Mouse (Mus musculus): ENCODE measurements at regions not wholly inside any gene's neighbourhood (a gene's known extent, or its start where the extent isn't known, plus 50 kb on each side); places are given as distances from the start of the nearest gene placed in this dataset. TPM values are rescaled to one million over a fixed set of nuclear protein-coding genes. Genes with fewer than 3 reads are reported as not detected.

DNA sequence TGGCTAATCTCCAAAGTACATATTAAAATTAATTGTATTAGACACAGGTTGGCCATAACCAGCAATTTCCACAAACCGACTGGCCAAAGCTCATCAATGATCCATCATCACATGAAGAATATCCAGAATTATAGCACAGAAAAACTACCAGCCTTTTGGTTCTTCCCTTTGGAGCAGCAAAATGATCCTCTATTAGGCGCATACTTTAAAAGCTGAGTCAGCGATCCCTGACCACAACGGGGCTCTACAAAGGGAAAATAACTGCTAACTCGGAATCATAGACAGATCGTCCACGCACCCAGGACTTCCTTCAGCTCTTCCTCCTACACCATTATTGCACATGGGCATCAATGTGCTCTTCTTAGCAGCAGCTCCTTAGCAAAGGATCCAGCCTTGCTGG is 85.6 kb upstream of the Paip1 start:
- H3K9ac ChIP-seq = no peak overlapping the region
- no peak overlapping the region for H3K27ac ChIP-seq (replicated peaks)
- H3K4me1 ChIP-seq (replicated peaks) = no peaks in the 10 kb centered on the region
- no peak overlapping the region for H3K4me3 ChIP-seq
- H3K36me3 ChIP-seq = peaks cover 15% of the 10 kb centered on the region
- H3K27me3 ChIP-seq = no peaks in the 10 kb centered on the region
- no peak for ATAC-seq (ENCODE audit: low read depth)
- 92% methylated on average over 7 of the region's 7 CpGs for WGBS
- H3K4me2 ChIP-seq = no peak overlapping the region
- no peaks in the 10 kb centered on the region for H3K9me3 ChIP-seq

- Histone ChIP-seq H3K4me2 (no peak overlapping the region), H3K4me3 (no peak overlapping the region), H3K36me3 (peaks cover 18% of the 10 kb centered on the region), H3K27me3 (no peaks in the 10 kb centered on the region), H3K9ac (no peak overlapping the region), H3K4me1 (replicated peaks) (peaks cover 5% of the 10 kb centered on the region), H3K27ac (replicated peaks) (no peak overlapping the region), H3K9me3 (no peaks in the 10 kb centered on the region)
- 94% methylated on average over 3 of the region's 3 CpGs for WGBS
- ATAC-seq (ENCODE audit: low read depth) = no peak
Measured at GRCm38 (mm10) chr13:119347988-119348387, 80.4 kb upstream of the Paip1 start.

DNA sequence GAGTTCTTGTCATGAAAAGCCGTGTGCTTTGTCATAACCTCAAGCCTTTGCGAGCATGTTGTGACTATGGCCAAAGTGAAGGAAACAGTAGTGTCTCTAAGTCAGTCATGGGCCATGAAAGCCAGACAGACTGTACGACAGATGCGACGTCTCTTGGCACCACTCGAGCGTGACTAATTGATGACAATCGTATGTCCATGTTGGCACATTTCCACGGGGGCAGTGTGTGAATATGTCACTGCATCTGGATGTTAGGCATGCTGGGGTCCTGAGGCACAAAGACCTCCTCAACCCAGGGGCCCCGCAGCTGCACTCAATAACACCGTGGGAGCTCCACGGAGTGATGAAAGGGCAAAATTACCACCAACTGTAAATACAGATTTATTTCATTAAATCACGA is 77.1 kb upstream of the Paip1 start:
- Histone ChIP-seq H3K27ac (replicated peaks) (no peak overlapping the region), H3K4me1 (replicated peaks) (peaks cover 5% of the 10 kb centered on the region), H3K4me3 (no peak overlapping the region), H3K9me3 (no peaks in the 10 kb centered on the region), H3K4me2 (no peak overlapping the region), H3K9ac (no peak overlapping the region), H3K36me3 (peaks cover 47% of the 10 kb centered on the region), H3K27me3 (no peaks in the 10 kb centered on the region)
- WGBS = 30% methylated on average over 13 of the region's 13 CpGs
- ATAC-seq (ENCODE audit: low read depth) = peak; percentile 76

DNA sequence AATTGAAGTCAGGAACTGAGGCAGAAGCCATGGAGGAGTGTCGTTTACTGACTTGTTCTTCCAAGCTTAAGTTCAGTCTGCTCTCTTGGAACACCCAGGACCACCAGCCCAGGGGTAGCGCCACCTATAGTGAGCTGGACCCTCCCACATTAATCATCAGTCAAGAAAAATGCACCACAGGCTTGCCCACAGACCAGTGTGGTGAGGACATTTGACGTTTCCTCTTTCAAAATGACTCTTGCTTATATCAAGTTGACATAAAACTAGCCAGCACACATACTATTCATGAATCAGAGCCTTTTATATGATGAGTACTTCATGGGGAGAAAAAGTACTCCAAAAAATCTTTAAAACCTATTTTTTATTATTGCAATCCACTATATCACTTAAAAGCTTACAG is 69.7 kb upstream of the Paip1 start:
- H3K27me3 ChIP-seq = no peaks in the 10 kb centered on the region
- no peak overlapping the region for H3K4me3 ChIP-seq
- 83% methylated on average over 3 of the region's 3 CpGs for WGBS
- no peaks in the 10 kb centered on the region for H3K4me1 ChIP-seq (replicated peaks)
- no peak overlapping the region for H3K9ac ChIP-seq
- peaks cover 53% of the 10 kb centered on the region for H3K36me3 ChIP-seq
- ATAC-seq (ENCODE audit: low read depth) = no peak
- no peak overlapping the region for H3K4me2 ChIP-seq
- no peaks in the 10 kb centered on the region for H3K9me3 ChIP-seq
- no peak overlapping the region for H3K27ac ChIP-seq (replicated peaks)

DNA sequence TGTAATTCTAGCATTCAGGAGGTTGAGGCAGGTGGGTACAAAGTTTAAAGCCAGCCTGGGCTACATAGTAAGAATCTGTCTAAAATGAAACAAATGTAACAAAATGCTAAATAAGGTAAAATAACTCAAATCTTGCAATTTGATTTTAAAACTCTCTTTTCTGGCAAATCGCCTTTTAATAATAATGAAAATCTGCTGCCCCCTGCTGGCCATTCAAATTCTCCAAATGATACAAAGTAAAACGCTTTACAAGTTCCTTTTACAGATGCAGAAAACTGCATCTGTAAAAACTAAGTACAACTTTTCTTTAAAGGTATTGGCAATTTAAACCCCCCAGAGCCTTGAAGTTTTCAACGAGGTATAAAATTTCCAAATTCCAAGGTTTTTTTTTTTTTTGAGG is 65.0 kb upstream of the Paip1 start:
- 66% methylated on average over 3 of the region's 3 CpGs for whole genome bisulfite sequencing
- ATAC-seq (ENCODE audit: low read depth) = no peak

DNA sequence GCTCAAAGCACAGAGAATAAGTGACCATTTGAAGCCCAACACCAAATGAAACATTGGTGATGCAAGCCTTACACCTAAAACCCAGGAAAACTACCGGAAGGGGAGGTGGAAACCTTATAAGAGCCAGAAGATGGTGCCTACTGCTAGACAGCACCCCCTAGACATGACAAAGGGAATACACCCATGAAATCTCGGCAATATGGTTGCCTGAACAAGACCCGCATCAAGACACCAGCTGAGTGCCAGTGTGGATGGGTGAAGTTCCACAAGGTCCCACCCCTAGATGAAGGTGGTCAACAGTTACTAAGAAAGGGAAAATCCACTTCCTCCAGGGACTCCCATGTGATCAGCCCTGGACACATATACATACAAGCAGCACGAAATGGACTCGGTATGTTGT is 64.2 kb upstream of the Paip1 start:
- Histone ChIP-seq H3K27ac (replicated peaks) (no peak overlapping the region), H3K9me3 (no peaks in the 10 kb centered on the region), H3K4me2 (no peak overlapping the region), H3K27me3 (no peaks in the 10 kb centered on the region), H3K36me3 (peaks cover 33% of the 10 kb centered on the region), H3K4me3 (no peak overlapping the region), H3K4me1 (replicated peaks) (no peaks in the 10 kb centered on the region), H3K9ac (no peak overlapping the region)
- ATAC-seq (ENCODE audit: low read depth) = no peak
- WGBS = 90% methylated on average over 5 of the region's 5 CpGs

More for the DNA sequence above, 65.0 kb upstream of the Paip1 start:
- peaks cover 30% of the 10 kb centered on the region for H3K36me3 ChIP-seq
- no peak overlapping the region for H3K4me3 ChIP-seq
- no peak overlapping the region for H3K27ac ChIP-seq (replicated peaks)
- H3K9me3 ChIP-seq = no peaks in the 10 kb centered on the region
- H3K27me3 ChIP-seq = no peaks in the 10 kb centered on the region
- no peaks in the 10 kb centered on the region for H3K4me1 ChIP-seq (replicated peaks)
- H3K9ac ChIP-seq = no peak overlapping the region
- H3K4me2 ChIP-seq = no peak overlapping the region

DNA sequence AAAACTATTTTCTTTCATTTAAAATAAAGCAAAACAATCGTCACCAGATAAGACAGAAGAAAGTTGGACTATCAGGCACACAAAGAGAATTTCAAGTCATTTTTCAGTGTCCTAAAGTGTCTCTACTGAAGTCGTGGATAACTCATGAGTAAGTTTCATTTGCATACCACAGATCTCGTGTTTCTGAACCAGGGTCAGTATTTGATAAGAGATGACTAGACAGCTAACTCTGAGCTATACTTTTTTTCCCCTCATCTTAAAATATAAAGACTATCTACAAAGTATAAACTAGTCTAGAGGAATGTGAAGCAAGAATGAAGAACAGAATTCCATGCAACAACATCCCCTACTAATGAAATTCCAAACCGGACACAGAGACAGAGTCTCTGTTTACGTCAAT is 60.9 kb upstream of the Paip1 start:
- no peak for ATAC-seq (ENCODE audit: low read depth)
- H3K27ac ChIP-seq (replicated peaks) = no peak overlapping the region
- no peak overlapping the region for H3K9ac ChIP-seq
- no peaks in the 10 kb centered on the region for H3K27me3 ChIP-seq
- H3K4me1 ChIP-seq (replicated peaks) = no peaks in the 10 kb centered on the region
- H3K36me3 ChIP-seq = peaks cover 47% of the 10 kb centered on the region
- no peak overlapping the region for H3K4me3 ChIP-seq
- no peak overlapping the region for H3K4me2 ChIP-seq
- 91% methylated on average over 5 of the region's 5 CpGs for WGBS
- no peaks in the 10 kb centered on the region for H3K9me3 ChIP-seq

DNA sequence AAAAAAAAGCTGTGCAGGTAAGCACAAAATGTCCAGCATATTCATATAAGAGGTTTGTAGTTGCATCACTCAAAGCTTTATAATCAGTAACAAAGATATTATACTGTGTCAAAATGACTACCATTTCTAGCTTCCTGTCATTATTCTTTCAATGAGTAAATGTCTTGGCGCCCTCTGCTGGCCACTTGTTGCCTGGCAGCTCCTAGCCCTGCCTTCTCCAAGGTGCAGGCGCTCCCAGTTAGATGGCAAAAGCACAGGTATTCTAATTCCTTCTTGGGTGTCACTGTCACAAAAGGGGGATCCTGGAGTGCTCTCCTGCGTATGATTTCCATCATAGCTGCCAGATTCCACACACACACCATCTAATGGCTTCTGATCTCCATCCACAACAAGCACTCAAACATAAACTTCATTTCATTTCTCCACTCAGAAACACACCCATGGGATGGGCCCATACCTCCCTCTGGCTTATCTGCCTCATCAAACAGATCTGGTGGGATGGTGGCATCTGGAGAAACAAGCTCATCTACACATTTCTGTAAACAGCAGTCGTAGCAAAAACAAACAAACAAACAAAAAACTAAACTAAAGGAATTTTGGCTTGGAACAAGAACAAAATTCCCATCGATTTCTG is 49.9 kb upstream of the Paip1 start:
- no peaks in the 10 kb centered on the region for H3K4me1 ChIP-seq (replicated peaks)
- no peaks in the 10 kb centered on the region for H3K9me3 ChIP-seq
- H3K27ac ChIP-seq (replicated peaks) = no peak overlapping the region
- ATAC-seq (ENCODE audit: low read depth) = no peak
- peaks cover 31% of the 10 kb centered on the region for H3K36me3 ChIP-seq
- H3K27me3 ChIP-seq = no peaks in the 10 kb centered on the region
- no peak overlapping the region for H3K9ac ChIP-seq
- 52% methylated on average over 5 of the region's 5 CpGs for WGBS
- H3K4me2 ChIP-seq = no peak overlapping the region
- H3K4me3 ChIP-seq = no peak overlapping the region

Small RNAs in the stretch of these regions (microRNA-seq; reads per million reads assigned to microRNA genes)
- gene Gm44488 = not detected
